Mouse (Mus musculus) activated CD4-positive, CD25-positive, alpha-beta regulatory T cell, adult 9 weeks (primary cell): ENCODE measurements around the gene 3110001I22Rik. TPM values are rescaled to one million over a fixed set of nuclear protein-coding genes. Genes with fewer than 3 reads are reported as not detected.

Source experiments
- polyA plus RNA-seq: library from polyadenylated mRNA; unstranded; fragments of 100-300 nt; shearing (Covaris generic); gene quantifications from one replicate; pipeline ENCODE4 v1.2.1, GENCODE M21; 2017

3110001I22Rik gene
- 12.0 TPM for polyA plus RNA-seq

DNA sequence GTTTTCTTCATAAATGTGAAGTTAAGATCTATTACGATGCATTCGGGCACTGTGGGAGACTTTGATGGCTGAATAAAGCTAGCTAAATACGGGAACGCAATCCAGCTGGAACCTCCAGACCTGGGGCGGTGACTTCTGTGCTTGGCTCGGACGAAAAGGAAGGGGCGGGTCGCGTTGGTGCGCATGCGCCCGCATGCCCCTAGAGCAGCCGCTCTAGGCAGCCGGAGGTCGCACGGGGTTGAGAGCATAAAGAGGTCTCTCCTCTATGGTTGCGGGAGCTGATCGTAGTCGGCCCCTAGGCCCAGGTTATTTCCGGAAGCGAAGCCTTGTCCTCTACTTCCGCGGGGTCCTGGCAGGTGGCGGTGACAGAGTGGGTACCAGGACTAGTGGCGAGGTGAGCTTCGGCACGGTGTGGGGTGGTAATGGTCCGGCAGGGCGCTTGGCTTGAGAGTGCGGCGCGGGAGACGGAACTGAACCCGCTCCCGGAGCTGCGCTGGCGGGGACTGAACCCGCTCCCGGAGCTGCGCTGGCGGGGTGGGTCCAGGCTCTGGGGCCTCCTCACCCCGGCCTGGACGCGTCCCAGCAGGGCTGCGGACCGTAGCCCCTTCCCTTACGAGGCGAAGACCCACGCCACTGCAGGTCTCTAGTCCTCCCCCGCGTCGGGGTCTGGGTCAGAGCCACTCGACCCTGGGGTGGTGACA lies at the start of gene 3110001I22Rik, which contains the start of gene Bfar:
TSS of gene 3110001I22Rik (plus strand) at position 245 of the 701 bp plus-strand sequence.
TSS of gene Bfar (plus strand) at position 174 of the 701 bp plus-strand sequence.

DNA sequence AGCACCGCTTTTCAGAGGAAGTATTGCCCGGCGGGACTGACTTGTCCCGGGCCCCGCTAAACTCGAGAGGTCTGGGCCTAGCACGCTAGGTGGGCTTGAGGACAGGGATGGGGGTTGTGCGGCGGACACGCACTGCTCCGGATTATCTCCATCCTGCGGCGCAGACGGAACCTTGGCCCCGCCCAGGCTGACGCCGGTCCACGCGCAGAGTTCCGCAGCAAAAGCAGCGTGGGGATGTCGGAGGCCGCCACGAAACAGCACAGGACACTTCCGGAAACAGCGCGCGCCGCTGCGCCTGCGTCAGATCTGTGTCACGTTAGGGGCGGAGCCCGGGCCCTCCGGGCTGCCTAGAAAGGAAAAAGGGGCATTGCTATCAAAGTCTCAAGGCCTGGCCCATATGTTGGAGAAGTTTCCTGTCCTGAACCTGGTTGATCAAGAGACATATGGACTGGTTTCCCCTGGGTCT lies 3.8 kb upstream of the 3110001I22Rik start, which contains the start of gene Parn:
TSS of gene Parn (minus strand) at position 293 of the 466 bp plus-strand sequence.

Other genes starting within 250 kb of the 3110001I22Rik start
- gene Parn, start 3.8 kb upstream of the 3110001I22Rik start, polyA plus RNA-seq, result 57.6 TPM
- 66.4 TPM for gene Bfar, start 71 bp upstream of the 3110001I22Rik start, polyA plus RNA-seq
- gene Pla2g10, start 59.1 kb downstream of the 3110001I22Rik start, polyA plus RNA-seq, result not detected
- gene Rrn3, start 108.8 kb downstream of the 3110001I22Rik start, polyA plus RNA-seq, result 43.4 TPM
- gene Ntan1, start 146.9 kb downstream of the 3110001I22Rik start, polyA plus RNA-seq, result 191 TPM
- 43.4 TPM for gene Pdxdc1, start 231.2 kb downstream of the 3110001I22Rik start, polyA plus RNA-seq
- 0.15 TPM for gene Mpv17l, start 231.2 kb downstream of the 3110001I22Rik start, polyA plus RNA-seq